Mouse (Mus musculus) stomach, embryonic 16.5 days (tissue): ENCODE data around the gene Cdk5. TPM values are rescaled to one million over a fixed set of nuclear protein-coding genes. Genes with fewer than 3 reads are reported as not detected.

Experiments used
- ATAC-seq: fragments of 200-750 bp; cut with Nextera tagmentation; 2 replicates; pipeline ENCODE4 v1.8.0; 2017; ENCODE audit warnings: moderate number of reproducible peaks, moderate TSS enrichment; ENCODE audit not compliant: insufficient read depth, low FRiP score
- H3K27ac ChIP-seq: fragments of 300-500 bp; sonication (generic); 2 replicates; pipeline ENCODE4 v1.5.1; 2014; ENCODE audit warnings: low read length
- H3K27me3 ChIP-seq: fragments of 300-500 bp; sonication (generic); 2 replicates; pipeline ENCODE4 v1.6.1; 2014; ENCODE audit warnings: low read length, control low read depth, mixed read lengths; ENCODE audit not compliant: control insufficient read depth, insufficient read depth
- H3K36me3 ChIP-seq: fragments of 300-500 bp; sonication (generic); 2 replicates; pipeline ENCODE4 v1.6.1; 2014; ENCODE audit warnings: low read length; ENCODE audit not compliant: control insufficient read depth, insufficient read depth
- H3K4me1 ChIP-seq: fragments of 300-500 bp; sonication (generic); 2 replicates; pipeline ENCODE4 v1.6.1; 2014; ENCODE audit warnings: low read length, control low read depth, mixed read lengths; ENCODE audit not compliant: control insufficient read depth, insufficient read depth
- H3K4me2 ChIP-seq: fragments of 300-500 bp; sonication (generic); 2 replicates; pipeline ENCODE4 v1.6.1; 2014; ENCODE audit warnings: low read depth, low read length, mixed read lengths
- H3K4me3 ChIP-seq: fragments of 300-500 bp; sonication (generic); replicated peaks from 2 replicates; pipeline ENCODE4 v1.5.1; 2014; ENCODE audit warnings: mild to moderate bottlenecking, low read length
- H3K9ac ChIP-seq: fragments of 300-500 bp; sonication (generic); 2 replicates; pipeline ENCODE4 v1.6.1; 2014; ENCODE audit warnings: low read length
- H3K9me3 ChIP-seq: fragments of 300-500 bp; sonication (generic); replicated peaks from 2 replicates; pipeline ENCODE4 v1.6.1; 2016; ENCODE audit warnings: low read length, control low read depth; ENCODE audit not compliant: control insufficient read depth
- WGBS: fragments of 180-500 bp; shearing (Covaris S2); extraction: QIAGEN DNeasy Blood & Tissue Kit; methylation state at CpG from one replicate; pipeline ENCODE4 v1.1.7; 2014; 5-methylcytosine and 5-hydroxymethylcytosine counted together
- polyA plus RNA-seq: library from polyadenylated mRNA; unstranded; fragments of >200 nt; fragmentation: Nextera tagmentation; extraction: Ambion mirVana; gene quantifications from 2 replicates; pipeline ENCODE4 v1.2.1, GENCODE M21; 2015

Gene Cdk5
- polyA plus RNA-seq: 44.9 TPM in 2 replicates

DNA sequence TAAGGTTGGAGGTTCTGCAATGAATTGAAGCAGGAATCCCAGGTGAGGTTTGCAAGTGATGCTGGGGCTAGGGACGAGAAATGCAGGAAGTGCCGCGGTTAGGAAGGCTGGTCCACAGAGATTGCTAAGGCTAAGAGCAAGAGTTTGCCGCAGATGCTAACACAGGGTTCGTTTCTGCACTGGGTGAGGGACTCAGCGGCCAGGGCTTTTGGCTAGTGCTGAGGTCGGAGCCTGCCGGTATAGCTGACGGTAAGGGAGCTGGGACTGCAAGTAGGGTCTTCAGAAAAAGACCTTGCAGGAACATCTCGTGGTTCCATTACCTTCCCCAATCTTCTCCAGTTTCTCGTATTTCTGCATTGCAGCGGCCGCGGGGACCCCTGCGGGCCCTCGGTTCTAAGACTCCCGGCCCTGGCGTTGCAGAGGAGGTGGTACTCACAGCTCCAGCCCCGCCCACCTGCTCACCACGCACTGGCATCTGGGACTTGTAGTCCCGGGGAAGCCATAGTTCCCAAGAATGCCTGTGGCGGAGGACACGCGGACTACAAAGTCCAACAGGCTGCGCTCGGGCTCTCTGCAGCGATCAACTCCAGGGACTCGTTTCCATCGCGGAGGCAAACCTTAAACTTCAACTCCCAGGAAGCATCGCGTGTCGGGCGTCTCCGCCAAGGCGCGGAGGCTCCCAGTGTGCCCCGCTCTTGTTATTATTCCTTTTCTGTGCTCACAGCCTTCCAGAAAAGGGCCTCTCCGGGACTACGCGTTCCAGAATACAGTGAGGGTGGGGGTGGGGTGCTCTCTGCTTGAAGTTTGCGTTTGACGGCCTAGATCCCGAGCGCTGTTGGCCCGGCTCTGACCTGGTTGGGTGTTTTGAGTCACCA is at the start of gene Cdk5, which contains the start of gene Slc4a2:
Gene Cdk5 (minus strand): TSS at position 402 of the 875 bp plus-strand sequence.
Gene Slc4a2 (plus strand): TSS at position 709 of the 875 bp plus-strand sequence.
- Histone ChIP-seq H3K4me2 (peak within 1 kb of the TSS; percentile 96), H3K27me3 (no peaks in the 10 kb centered on the region), H3K9me3 (no peaks in the 10 kb centered on the region), H3K36me3 (no peaks in the 10 kb centered on the region), H3K4me3 (peak within 1 kb of the TSS; percentile 87), H3K9ac (peak within 1 kb of the TSS; percentile 89), H3K4me1 (peaks cover 36% of the 10 kb centered on the region), H3K27ac (peak within 1 kb of the TSS; percentile 99)
- under 1% methylated on average over 46 of the region's 46 CpGs for WGBS
- peak; percentile 92 for ATAC-seq

DNA sequence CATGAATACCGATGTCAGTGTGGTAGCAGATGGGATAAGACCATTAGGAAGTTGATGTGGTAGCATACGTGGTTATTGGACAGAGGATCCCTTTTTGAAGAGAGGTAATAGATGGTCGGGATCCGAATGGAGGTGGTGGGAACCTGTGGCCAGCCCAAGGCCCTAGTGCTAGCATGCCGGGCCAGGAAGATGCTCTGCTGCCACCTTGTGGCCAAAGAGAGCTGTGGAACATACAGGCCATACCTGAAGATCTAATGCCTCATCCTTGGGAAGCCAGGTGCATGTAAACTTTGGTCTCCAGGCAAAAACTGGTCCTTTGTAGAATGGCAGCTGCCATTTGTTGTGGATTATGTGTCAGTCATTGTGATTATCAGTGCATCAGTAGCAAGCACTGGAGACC is 47.3 kb upstream of the Cdk5 start:
- no peak overlapping the region for H3K9ac ChIP-seq
- H3K27ac ChIP-seq: no peak overlapping the region
- WGBS: 8% methylated on average over 5 of the region's 5 CpGs
- H3K9me3 ChIP-seq: no peaks in the 10 kb centered on the region
- no peak overlapping the region for H3K4me2 ChIP-seq
- H3K4me1 ChIP-seq: peaks cover 22% of the 10 kb centered on the region
- peak; percentile 31; the same call in 1 of the 2 replicates for ATAC-seq
- H3K36me3 ChIP-seq: no peaks in the 10 kb centered on the region
- H3K27me3 ChIP-seq: no peaks in the 10 kb centered on the region
- H3K4me3 ChIP-seq: no peak overlapping the region

DNA sequence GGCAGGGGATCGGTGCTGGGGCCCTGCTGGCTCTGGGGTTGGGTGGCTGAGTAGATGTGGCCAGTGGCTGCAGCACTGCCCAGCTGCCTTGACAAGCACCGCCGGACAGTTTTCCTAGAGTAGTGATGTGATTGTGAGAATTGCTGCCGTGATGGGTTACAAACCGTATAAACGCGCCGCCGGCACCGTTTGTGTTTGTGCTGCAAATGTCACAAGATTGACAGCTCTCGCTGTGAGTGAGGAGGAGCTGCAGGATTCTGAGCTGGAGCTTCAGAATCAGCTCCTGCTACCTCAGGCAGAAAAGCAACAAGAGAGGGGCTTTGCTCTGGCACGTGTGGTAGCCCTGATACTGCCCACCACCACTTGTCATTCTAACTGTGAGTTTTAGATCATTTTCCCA is 43.4 kb upstream of the Cdk5 start:
- no peaks in the 10 kb centered on the region for H3K36me3 ChIP-seq
- ATAC-seq: no peak
- no peaks in the 10 kb centered on the region for H3K27me3 ChIP-seq
- no peak overlapping the region for H3K9ac ChIP-seq
- no peak overlapping the region for H3K27ac ChIP-seq
- no peak overlapping the region for H3K4me3 ChIP-seq
- 0 out of 2 replicates have a peak, but pooled peaks cover 4% of the 10 kb centered on the region for H3K4me1 ChIP-seq
- WGBS: 68% methylated on average over 12 of the region's 12 CpGs
- H3K9me3 ChIP-seq: no peaks in the 10 kb centered on the region
- H3K4me2 ChIP-seq: no peak overlapping the region

- peaks cover 41% of the 10 kb centered on the region for H3K4me1 ChIP-seq
- ATAC-seq: no peak
- no peaks in the 10 kb centered on the region for H3K36me3 ChIP-seq
- H3K9me3 ChIP-seq: no peaks in the 10 kb centered on the region
- no peak overlapping the region for H3K4me2 ChIP-seq
- no peak overlapping the region for H3K4me3 ChIP-seq
- no peaks in the 10 kb centered on the region for H3K27me3 ChIP-seq
- peak overlapping the region; percentile 7; the same call in 1 of the 2 replicates for H3K27ac ChIP-seq
- 0 out of 2 replicates have a peak overlapping the region, but pooled peaks have one; percentile 6 for H3K9ac ChIP-seq
- WGBS: 69% methylated on average over 7 of the region's 7 CpGs
Observed at GRCm38 (mm10) chr5:24455613-24456012, 32.3 kb upstream of the Cdk5 start.

DNA sequence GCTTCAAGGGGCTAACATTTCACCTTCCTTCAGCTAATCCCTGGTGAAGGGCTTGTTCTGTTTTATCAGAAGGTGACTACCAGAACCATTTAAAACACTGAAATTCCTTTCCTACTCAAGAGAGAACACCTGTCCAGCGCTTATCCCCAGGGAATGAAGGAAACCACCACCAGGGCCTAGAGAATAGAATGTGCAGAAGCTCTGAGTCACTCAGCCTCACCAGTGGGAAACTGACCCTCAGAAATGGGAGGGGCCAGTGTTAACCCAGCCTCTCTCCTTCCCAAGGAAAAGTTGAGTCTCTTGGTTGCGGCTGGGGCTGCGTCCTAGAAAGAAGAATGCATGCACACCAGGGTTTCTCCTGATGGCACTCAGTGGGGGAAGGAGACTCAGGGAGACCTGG is 31.7 kb upstream of the Cdk5 start:
- Histone ChIP-seq H3K4me1 (peaks cover 41% of the 10 kb centered on the region), H3K9me3 (no peaks in the 10 kb centered on the region), H3K27ac (peak overlapping the region; percentile 14; the same call in 1 of the 2 replicates), H3K36me3 (no peaks in the 10 kb centered on the region), H3K9ac (0 out of 2 replicates have a peak overlapping the region, but pooled peaks have one; percentile 6), H3K4me3 (no peak overlapping the region), H3K4me2 (no peak overlapping the region), H3K27me3 (no peaks in the 10 kb centered on the region)
- WGBS: 56% methylated on average over 3 of the region's 3 CpGs
- ATAC-seq: no peak

- peak overlapping the region; percentile 85 for H3K4me2 ChIP-seq
- peaks cover 41% of the 10 kb centered on the region for H3K4me1 ChIP-seq
- H3K4me3 ChIP-seq: peak overlapping the region; percentile 92
- H3K36me3 ChIP-seq: no peaks in the 10 kb centered on the region
- 27% methylated on average over 2 of the region's 2 CpGs for WGBS
- ATAC-seq: no peak
- H3K27ac ChIP-seq: no peak overlapping the region
- H3K9me3 ChIP-seq: no peaks in the 10 kb centered on the region
- no peaks in the 10 kb centered on the region for H3K27me3 ChIP-seq
- 0 out of 2 replicates have a peak overlapping the region, but pooled peaks have one; percentile 97 for H3K9ac ChIP-seq
Observed at GRCm38 (mm10) chr5:24453985-24454303, 30.6 kb upstream of the Cdk5 start.

DNA sequence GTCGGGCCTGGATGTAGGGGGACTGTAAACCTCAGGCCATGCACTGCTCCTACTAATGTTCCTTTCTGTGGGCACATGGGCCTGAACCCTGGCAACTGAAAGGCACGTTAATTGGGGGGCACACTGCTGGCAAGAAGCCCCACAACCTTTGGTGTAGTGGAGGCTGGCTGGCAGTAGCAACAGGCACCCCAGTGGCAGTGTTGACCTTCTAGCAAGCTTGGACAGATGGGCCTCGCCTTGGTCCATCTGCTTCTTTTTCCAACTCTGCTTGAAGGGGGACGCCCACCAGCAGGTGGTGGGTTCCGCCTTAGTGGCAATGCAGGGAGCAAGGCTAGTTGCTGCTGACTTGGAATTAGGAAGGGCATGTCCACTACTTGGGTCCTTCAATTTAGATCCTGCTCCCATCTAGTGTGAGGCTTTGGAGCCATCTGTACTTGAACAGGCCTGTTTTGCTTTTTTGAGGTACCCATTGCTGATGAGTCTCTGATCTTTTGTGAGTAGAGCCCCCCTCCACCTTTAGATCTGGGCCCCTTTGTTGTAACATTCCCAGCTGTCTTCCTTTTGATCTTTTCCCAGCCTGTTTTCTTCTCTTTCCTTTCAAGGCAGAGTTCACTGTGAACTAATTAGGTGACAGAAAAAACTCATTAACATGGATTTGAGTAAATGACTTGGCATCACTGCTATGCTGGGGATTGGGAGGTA is 30.1 kb upstream of the Cdk5 start:
- H3K9me3 ChIP-seq: no peaks in the 10 kb centered on the region
- H3K9ac ChIP-seq: peak overlapping the region; percentile 97
- peaks cover 41% of the 10 kb centered on the region for H3K4me1 ChIP-seq
- no peaks in the 10 kb centered on the region for H3K36me3 ChIP-seq
- peak overlapping the region; percentile 95 for H3K27ac ChIP-seq
- peak overlapping the region; percentile 85 for H3K4me2 ChIP-seq
- WGBS: 13% methylated on average over 5 of the region's 5 CpGs
- H3K27me3 ChIP-seq: no peaks in the 10 kb centered on the region
- no peak for ATAC-seq
- peak overlapping the region; percentile 92 for H3K4me3 ChIP-seq

DNA sequence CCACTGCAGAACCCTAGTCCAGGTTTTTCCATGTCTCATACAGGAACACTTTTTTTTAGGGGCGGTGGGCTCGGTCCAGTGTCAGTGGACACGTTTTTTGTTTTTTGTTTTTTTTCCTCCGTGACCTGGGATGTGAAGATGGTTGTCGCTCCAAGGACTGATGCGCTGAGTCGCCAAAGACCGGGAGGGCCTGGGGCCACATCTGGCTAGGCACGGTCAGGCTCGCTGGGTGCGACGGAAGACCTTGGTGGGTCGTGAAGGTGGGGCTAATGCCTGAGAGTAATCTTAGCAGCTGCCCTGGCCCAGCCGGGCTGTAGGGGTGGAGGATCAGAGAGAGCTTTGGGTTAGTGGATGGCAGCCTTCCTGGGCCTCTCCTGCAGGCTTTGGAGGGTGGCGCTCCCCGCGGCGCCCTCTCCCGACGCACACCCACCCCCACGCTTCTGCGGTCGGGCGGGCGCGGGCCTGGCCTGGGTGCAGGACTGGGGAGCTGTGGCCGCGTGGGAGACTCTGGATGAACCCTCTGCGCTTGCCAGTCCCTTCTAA is 29.4 kb upstream of the Cdk5 start:
- H3K4me2 ChIP-seq: peak overlapping the region; percentile 85
- peaks cover 46% of the 10 kb centered on the region for H3K4me1 ChIP-seq
- H3K4me3 ChIP-seq: peak overlapping the region; percentile 92
- H3K36me3 ChIP-seq: no peaks in the 10 kb centered on the region
- no peak for ATAC-seq
- H3K27me3 ChIP-seq: no peaks in the 10 kb centered on the region
- H3K9ac ChIP-seq: peak overlapping the region; percentile 97
- H3K9me3 ChIP-seq: no peaks in the 10 kb centered on the region
- H3K27ac ChIP-seq: peak overlapping the region; percentile 95
- under 1% methylated on average over 29 of the region's 29 CpGs for WGBS
